Mouse (Mus musculus) urinary bladder, postnatal 0 days (tissue): ENCODE data around the gene Gm10228. TPM values are rescaled to one million over a fixed set of nuclear protein-coding genes. Genes with fewer than 3 reads are reported as not detected.

Experiments used
- polyA plus RNA-seq: library from polyadenylated mRNA; unstranded; fragments of >200 nt; fragmentation: Nextera tagmentation; extraction: Ambion mirVana; gene quantifications from 2 replicates; pipeline ENCODE4 v1.2.1, GENCODE M21; 2015

Gene Gm10228
- not detected in 2 replicates for polyA plus RNA-seq

GRCm38 (mm10) chr16:89041372-89041771 is at the start of gene Gm10228:
Gene Gm10228, minus strand, starts transcription at chr16:89041472.

GRCm38 (mm10) chr16:89063902-89064301 is 22.6 kb upstream of the Gm10228 start, which contains the start of gene 1110025L11Rik:
Gene 1110025L11Rik, minus strand, starts transcription at chr16:89064002.

GRCm38 (mm10) chr16:89047783-89048182 is 6.5 kb upstream of the Gm10228 start, which contains the start of gene Krtap6-5:
Gene Krtap6-5, minus strand, starts transcription at chr16:89047883.

GRCm38 (mm10) chr16:89031399-89031798 is 9.9 kb downstream of the Gm10228 start, which contains the start of gene Krtap6-1:
Gene Krtap6-1, plus strand, starts transcription at chr16:89031699.

GRCm38 (mm10) chr16:89014984-89015383 is 26.3 kb downstream of the Gm10228 start, which contains the start of gene Gm10229:
Gene Gm10229, plus strand, starts transcription at chr16:89015284.

GRCm38 (mm10) chr16:89010659-89011058 is 30.6 kb downstream of the Gm10228 start, which contains the start of gene Krtap22-2:
Gene Krtap22-2, minus strand, starts transcription at chr16:89010759.

Other genes with a start within 250 kb of the Gm10228 start
- gene Gm20741, start 229.3 kb downstream of the Gm10228 start, polyA plus RNA-seq: not detected in 2 replicates
- not detected in 2 replicates for gene Krtap15, start 221.3 kb downstream of the Gm10228 start, polyA plus RNA-seq
- not detected in 2 replicates for gene Krtap14, start 215.3 kb downstream of the Gm10228 start, polyA plus RNA-seq
- gene Krtap19-1, start 172.1 kb downstream of the Gm10228 start, polyA plus RNA-seq: not detected in 2 replicates
- gene Krtap19-2, start 167.2 kb downstream of the Gm10228 start, polyA plus RNA-seq: not detected in 2 replicates
- gene Krtap19-3, start 163.4 kb downstream of the Gm10228 start, polyA plus RNA-seq: not detected in 2 replicates
- not detected in 2 replicates for gene Krtap19-4, start 156.4 kb downstream of the Gm10228 start, polyA plus RNA-seq
- gene Krtap19-5, start 145.0 kb downstream of the Gm10228 start, polyA plus RNA-seq: not detected in 2 replicates
- not detected in 2 replicates for gene Krtap19-9b, start 109.2 kb downstream of the Gm10228 start, polyA plus RNA-seq
- gene Krtap16-3, start 78.6 kb downstream of the Gm10228 start, polyA plus RNA-seq: not detected in 2 replicates
- not detected in 2 replicates for gene Krtap22-2, start 30.7 kb downstream of the Gm10228 start, polyA plus RNA-seq
- gene Gm10229, start 26.2 kb downstream of the Gm10228 start, polyA plus RNA-seq: not detected in 2 replicates
- gene Krtap6-1, start 9.8 kb downstream of the Gm10228 start, polyA plus RNA-seq: not detected in 2 replicates
- not detected in 2 replicates for gene Krtap6-5, start 6.4 kb upstream of the Gm10228 start, polyA plus RNA-seq
- not detected in 2 replicates for gene 1110025L11Rik, start 22.5 kb upstream of the Gm10228 start, polyA plus RNA-seq
- not detected in 2 replicates for gene Krtap6-3, start 42.5 kb upstream of the Gm10228 start, polyA plus RNA-seq
- gene Gm6358, start 99.4 kb upstream of the Gm10228 start, polyA plus RNA-seq: not detected in 2 replicates
- gene Gm10061, start 109.6 kb upstream of the Gm10228 start, polyA plus RNA-seq: not detected in 2 replicates
- not detected in 2 replicates for gene Gm9789, start 116.5 kb upstream of the Gm10228 start, polyA plus RNA-seq
- gene Gm7735, start 128.0 kb upstream of the Gm10228 start, polyA plus RNA-seq: not detected in 2 replicates
- gene 1110057P08Rik, start 133.3 kb upstream of the Gm10228 start, polyA plus RNA-seq: not detected in 2 replicates
- gene Krtap20-2, start 164.4 kb upstream of the Gm10228 start, polyA plus RNA-seq: not detected in 2 replicates